Mouse (Mus musculus): Measurements from ENCODE around the gene a.

Gene a

GRCm38 (mm10) chr2:155099994-155100795, 309.0 kb downstream of the a start:
- DNase-seq: no peak
